Mouse (Mus musculus) bone marrow, adult 2 months (tissue): ENCODE results near the gene Ep400. TPM values are rescaled to one million over a fixed set of nuclear protein-coding genes. Genes with fewer than 3 reads are reported as not detected.
"Not testable (repeated sequence)": the region's sequence is repeated elsewhere in the genome, so short reads cannot be mapped to it uniquely, and the experiment has no call there.

Source experiments
- H3K27ac ChIP-seq: fragments of 200-500 bp; 2 replicates; pipeline ENCODE4 v1.5.1; 2012; ENCODE audit warnings: low read depth, mild to moderate bottlenecking, control low read depth, inconsistent platforms, low read length; ENCODE audit not compliant: control insufficient read depth, poor library complexity, insufficient read depth
- H3K4me1 ChIP-seq: fragments of 200-500 bp; 2 replicates; pipeline ENCODE4 v1.6.1; 2011; ENCODE audit warnings: low read length; ENCODE audit not compliant: control insufficient read depth, insufficient read depth
- H3K4me3 ChIP-seq: fragments of 200-500 bp; replicated peaks from 2 replicates; pipeline ENCODE3; 2011; ENCODE audit warnings: mild to moderate bottlenecking, low read depth, low read length, control low read depth; ENCODE audit not compliant: control insufficient read depth
- CTCF ChIP-seq: fragments of 200-500 bp; IDR thresholded peaks from 2 replicates; pipeline ENCODE4 v1.5.1; 2011; ENCODE audit warnings: low read length, control low read depth; ENCODE audit not compliant: control insufficient read depth, insufficient read depth
- POLR2A ChIP-seq: fragments of 200-500 bp; IDR thresholded peaks from 2 replicates; pipeline ENCODE4 v1.6.1; 2011; ENCODE audit warnings: low read depth, mild to moderate bottlenecking, control low read depth, low read length, borderline replicate concordance; ENCODE audit not compliant: control insufficient read depth
- WGBS: fragments of 180-500 bp; shearing (Covaris S2); methylation state at CpG from one replicate; pipeline ENCODE4 v1.1.7; 2018; 5-methylcytosine and 5-hydroxymethylcytosine counted together
- polyA plus RNA-seq: library from polyadenylated mRNA; stranded (reverse); fragments of >200 nt; gene quantifications from 2 replicates; pipeline ENCODE4 v1.2.4, GENCODE M21; 2011; ENCODE audit warnings: low replicate concordance; ENCODE audit not compliant: missing spikeins, insufficient read depth, insufficient read length

The Ep400 gene
- polyA plus RNA-seq, 1 experiment = 45.0 TPM

DNA sequence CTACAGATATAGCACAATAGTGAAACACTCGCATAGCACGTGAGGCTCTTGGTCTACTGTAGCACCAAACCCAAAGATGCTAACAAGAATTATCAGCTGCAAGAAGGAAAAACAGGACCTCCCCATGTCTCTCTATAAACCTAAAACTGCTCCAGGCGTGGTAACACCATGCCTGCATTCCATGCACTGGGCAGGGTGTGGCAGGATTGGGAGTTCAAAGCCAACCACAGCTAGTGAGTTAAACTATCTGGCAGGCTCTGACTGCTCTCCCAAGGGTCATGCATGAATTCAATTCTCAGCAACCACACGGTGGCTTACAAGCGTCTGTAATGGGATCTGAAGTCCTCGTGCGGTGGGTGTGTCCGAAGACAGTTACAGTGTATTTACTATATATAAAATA, 12.6 kb upstream of the Ep400 start:
- Histone ChIP-seq H3K27ac (no peak overlapping the region), H3K4me1 (no peaks in the 10 kb centered on the region; the same call in 1 of the 2 replicates)
- no peak for TF ChIP-seq POLR2A
- TF ChIP-seq CTCF = no peak

DNA sequence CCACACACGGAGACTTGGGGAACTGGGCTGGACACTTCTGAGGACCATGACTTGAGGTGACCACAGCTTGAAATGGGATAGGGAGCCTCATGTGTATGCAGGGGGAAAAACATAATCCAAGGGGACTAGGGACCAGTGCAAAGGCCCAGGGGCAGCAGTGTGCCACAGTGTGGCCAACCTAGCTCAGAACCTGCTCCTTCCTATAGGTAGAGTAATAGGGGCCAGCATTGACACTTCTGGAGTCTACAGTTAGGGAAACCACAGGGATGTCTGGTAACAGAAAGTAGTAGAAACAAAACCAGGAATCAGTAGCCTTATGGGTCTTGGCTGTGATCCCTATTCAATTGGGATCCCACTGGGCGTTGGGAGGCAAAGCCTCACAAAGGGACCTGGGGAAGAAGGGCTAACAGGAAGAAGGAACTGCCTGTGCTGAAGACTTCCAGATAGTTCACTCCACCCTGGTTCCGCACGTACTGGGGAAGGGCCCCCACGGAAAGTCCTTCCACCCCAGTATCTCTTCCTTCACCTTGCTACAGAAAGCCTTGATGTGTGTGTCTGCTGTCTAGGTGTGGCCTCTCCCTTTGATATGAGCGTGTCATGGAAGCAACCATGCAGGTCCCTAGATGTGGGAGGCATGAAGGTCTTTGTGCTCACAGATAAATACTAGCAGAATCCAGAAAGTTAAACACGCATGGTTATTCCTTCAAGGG, 11.2 kb upstream of the Ep400 start:
- TF ChIP-seq CTCF (no peak), POLR2A (no peak)
- H3K27ac ChIP-seq = no peak overlapping the region
- H3K4me3 ChIP-seq = no peak overlapping the region
- H3K4me1 ChIP-seq = no peaks in the 10 kb centered on the region; the same call in 1 of the 2 replicates
- 67% methylated on average over 7 of the region's 7 CpGs for WGBS

More for the DNA sequence above, 12.6 kb upstream of the Ep400 start:
- H3K4me3 ChIP-seq = no peak overlapping the region
- 79% methylated on average over 8 of the region's 8 CpGs for WGBS

DNA sequence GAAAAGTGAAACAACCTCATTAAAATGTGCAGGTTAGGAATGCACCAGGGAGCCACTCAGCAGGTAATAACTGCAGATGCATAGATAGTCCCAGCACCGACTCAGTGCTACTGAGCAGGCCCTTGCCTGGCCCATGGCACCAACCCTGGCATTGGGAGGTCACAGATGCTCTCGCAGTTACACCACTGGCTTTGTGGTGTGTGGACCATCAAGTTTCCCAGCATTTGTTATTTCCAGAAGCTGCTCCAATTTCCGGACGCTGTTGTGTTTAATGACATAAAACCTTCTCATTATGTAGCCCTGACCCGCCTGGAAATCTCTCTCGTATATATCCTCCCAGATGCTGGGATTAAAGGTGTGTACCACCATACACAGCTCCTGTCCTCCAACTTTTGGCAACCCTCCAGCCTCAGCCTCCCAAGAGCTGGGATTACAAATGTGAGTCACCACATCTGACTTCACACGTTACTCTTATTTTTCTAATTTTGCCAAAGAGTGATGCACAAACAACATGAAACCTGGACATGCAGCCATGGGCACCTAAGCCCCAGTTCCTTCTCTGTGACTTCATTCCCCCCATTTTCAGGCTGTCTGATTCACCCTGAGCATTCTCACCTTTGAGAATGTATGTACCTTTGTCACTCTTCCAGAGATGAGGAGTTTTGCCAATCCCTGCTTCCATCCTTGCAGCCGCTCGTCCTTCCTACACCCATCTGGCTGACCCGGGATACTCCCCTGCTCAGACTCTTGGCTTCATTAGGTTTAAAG, 10.4 kb upstream of the Ep400 start:
- WGBS = 66% methylated on average over 10 of the region's 10 CpGs
- Histone ChIP-seq H3K27ac (no peak overlapping the region), H3K4me1 (no peaks in the 10 kb centered on the region; the same call in 1 of the 2 replicates), H3K4me3 (peak overlapping the region; percentile 65)
- no peak for TF ChIP-seq POLR2A
- no peak for TF ChIP-seq CTCF

DNA sequence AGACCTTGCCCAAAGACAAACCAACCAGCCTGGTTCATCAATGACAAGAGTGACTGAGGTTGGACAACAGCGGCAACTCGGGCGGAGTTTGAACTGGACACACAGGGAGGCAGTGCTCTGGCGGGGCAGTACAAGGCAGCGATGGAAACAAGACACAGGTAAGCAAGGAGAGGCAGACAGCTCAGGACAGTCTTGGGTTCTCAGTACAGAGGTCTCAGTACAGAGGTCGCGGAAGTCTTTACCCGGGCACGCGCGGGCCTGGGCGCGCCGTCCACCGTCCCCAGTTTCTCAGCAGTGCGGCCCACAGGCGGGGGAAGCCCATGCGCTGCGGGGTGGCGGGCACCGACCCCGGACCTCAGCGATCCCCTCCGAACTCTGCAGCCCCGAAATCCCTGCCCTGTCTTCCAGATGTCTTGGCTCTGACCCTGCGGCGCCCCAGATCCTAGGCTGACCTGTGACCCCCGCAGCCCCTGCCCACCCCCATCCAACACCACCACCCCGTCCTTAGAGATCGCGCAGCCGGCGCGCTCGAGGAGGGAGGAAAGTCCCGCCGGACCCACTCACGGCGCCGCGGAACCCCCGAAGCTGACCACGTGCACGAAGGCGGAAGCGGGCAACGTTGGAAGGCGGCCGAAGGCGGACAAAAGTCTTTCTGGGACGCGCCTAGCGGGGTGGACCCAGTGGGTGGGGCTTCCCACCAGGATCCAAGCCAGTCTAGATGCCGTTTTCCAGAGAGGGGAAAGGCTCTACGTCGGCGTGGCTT, 9.7 kb upstream of the Ep400 start, which contains the start of gene Pus1:
Gene Pus1, minus strand, starts transcription at position 662 of the 763 bp plus-strand sequence.
- TF ChIP-seq POLR2A = no peak
- TF ChIP-seq CTCF = no peak
- WGBS = under 1% methylated on average over 57 of the region's 57 CpGs
- H3K27ac ChIP-seq = no peak within 1 kb of the TSS
- H3K4me1 ChIP-seq = no peaks in the 10 kb centered on the region
- H3K4me3 ChIP-seq = peak within 1 kb of the TSS; percentile 65

DNA sequence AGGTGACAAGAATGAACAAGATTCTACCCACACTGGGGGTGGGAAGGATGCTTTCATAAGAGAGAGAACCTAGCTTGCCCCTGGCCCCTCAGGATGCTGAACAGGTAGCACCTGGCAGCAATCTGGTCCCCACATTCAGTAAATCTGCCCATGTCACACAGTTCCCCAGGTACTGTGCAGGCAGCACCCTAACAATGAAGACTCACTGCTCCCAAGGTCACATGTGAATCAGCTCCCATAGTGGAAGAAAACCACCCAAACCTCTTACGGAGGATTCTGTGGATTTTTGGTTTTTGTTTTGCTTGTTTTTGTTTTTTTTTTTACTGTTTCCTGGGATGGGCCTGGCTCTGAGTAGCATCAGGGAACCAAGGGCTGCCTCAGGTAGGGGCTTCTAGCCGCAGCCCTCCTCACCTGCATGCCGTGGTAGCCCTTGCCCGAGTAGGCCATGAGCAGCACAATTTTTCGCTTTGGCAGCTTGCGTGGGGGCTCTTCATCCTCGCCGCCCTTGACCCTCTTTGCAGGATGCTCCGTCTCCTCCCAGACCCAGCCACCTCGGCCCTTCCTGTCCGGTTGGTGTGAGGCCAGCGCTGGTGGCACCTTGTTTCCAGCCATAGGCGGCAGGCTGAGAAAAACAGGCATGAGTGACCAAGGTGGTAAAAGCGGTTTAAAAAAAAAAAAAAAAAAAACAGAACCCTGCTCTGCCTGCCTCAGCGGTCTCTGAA, 8.9 kb upstream of the Ep400 start:
- peak overlapping the region; percentile 65 for H3K4me3 ChIP-seq
- WGBS = 20% methylated on average over 15 of the region's 15 CpGs
- no peak overlapping the region for H3K27ac ChIP-seq
- no peak for TF ChIP-seq POLR2A
- TF ChIP-seq CTCF = no peak
- H3K4me1 ChIP-seq = no peaks in the 10 kb centered on the region

DNA sequence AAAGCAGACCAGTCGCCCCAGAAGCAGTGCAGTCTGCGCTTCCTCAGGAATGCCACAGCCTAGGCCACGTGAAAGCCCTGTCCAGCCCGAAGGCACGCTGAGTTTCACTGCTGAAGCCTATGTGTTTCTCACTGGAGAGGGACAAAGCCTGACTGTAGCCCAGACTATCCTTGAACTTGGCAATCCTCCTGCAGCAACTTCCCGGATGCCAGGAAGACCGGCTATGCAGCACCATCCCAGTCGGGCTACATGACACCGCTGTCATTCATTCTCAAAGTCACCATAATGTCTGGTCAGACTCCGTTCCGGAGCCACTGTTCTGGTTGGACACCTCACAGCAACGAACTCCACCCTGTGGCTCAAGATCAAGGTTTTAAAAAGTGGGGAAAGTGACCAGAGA, 7.7 kb upstream of the Ep400 start:
- no peak overlapping the region for H3K4me3 ChIP-seq
- TF ChIP-seq CTCF = no peak
- TF ChIP-seq POLR2A = no peak
- H3K4me1 ChIP-seq = no peaks in the 10 kb centered on the region
- no peak overlapping the region for H3K27ac ChIP-seq
- 91% methylated on average over 12 of the region's 12 CpGs for WGBS

DNA sequence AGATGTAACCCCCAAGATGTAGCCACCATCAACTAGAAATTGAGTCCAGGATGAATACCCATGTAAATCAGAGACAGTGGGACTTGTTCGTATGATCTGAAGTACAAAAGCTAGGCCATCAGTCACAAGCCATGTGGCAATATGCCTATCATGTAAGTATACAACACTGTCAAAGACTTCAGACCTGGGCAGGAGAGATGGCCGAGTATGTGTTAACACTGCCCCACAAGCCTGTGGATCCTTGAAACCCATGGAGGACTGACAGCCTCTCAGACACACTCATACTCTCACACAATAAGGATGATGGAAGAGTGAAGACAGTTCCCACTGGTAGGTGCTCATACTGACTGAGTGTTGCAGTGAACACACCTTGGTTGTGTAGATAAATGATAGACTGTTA, 5.6 kb upstream of the Ep400 start:
- 83% methylated on average over 2 of the region's 2 CpGs for WGBS
- H3K4me1 ChIP-seq = no peaks in the 10 kb centered on the region
- no peak overlapping the region for H3K4me3 ChIP-seq
- TF ChIP-seq CTCF (no peak), POLR2A (no peak)
- H3K27ac ChIP-seq = no peak overlapping the region

DNA sequence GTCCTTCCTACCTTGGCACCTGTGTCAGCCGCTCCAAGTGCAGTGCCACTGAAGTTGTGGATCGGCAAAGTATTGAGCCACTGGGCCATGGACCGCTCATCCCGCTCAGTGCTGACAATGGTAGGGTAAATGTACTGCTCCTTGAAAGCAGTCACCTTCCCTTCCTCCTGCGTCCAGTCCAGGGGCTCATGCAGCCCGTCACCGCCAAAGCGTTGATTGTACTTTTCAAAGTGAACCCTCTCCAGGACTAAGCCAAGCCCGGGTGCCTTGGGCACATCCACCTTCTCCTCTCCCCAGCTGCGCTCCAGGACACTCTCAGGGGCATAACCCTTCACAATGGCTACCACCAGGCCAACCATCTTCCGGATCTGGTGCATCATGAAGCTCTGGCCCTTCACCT, 4.0 kb upstream of the Ep400 start:
- WGBS = 95% methylated on average over 11 of the region's 11 CpGs
- TF ChIP-seq POLR2A (no peak), CTCF (no peak)
- no peaks in the 10 kb centered on the region; the same call in 1 of the 2 replicates for H3K4me1 ChIP-seq
- H3K4me3 ChIP-seq = no peak overlapping the region
- H3K27ac ChIP-seq = no peak overlapping the region

DNA sequence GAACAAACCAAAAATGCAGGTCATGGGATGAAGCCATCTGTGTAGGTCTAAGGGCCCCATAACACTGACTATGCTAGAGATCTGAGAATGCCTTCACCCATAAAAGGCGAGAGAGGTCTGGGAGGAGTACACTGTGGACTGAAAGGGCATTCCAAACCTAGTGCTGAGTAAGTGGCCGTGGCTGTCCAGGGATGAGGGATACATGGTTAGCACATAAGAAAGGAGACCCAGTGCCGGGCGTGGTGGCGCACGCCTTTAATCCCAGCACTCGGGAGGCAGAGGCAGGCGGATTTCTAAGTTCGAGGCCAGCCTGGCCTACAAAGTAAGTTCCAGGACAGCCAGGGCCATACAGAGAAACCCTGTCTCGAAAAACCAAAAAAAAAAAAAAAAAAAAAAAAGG, 2.4 kb upstream of the Ep400 start:
- H3K27ac ChIP-seq, H3K4me1 ChIP-seq, H3K4me3 ChIP-seq: not testable (repeated sequence)
- 81% methylated on average over 10 of the region's 10 CpGs for WGBS
